Mouse (Mus musculus) lung, adult 2 months (tissue): ENCODE results near the gene Ccdc77.

ENCODE experiments used
- CTCF ChIP-seq: fragments of 200-500 bp; IDR thresholded peaks from 2 replicates; pipeline ENCODE4 v1.5.1; 2011; ENCODE audit warnings: mild to moderate bottlenecking, low read length, control low read depth; ENCODE audit not compliant: insufficient read depth
- POLR2A ChIP-seq: fragments of 200-500 bp; IDR thresholded peaks from 2 replicates; pipeline ENCODE4 v1.6.1; 2011; ENCODE audit warnings: low read depth, mild to moderate bottlenecking, control low read depth, low read length, borderline replicate concordance; ENCODE audit errors: extremely low read depth

- TF ChIP-seq CTCF (no peak), POLR2A (no peak)
Observed at GRCm38 (mm10) chr6:120289430-120289829, 74.7 kb downstream of the Ccdc77 start.
